Mouse (Mus musculus): Measurements from ENCODE around the gene 3110009E18Rik. TPM values are rescaled to one million over a fixed set of nuclear protein-coding genes. Genes with fewer than 3 reads are reported as not detected.
"Not testable (repeated sequence)": the region's sequence is repeated elsewhere in the genome, so short reads cannot be mapped to it uniquely, and the experiment has no call there.

3110009E18Rik gene
- polyA plus RNA-seq, 1 experiment from 2014 or later, result 12.5 TPM

- 57% methylated on average over 13 of the region's 13 CpGs for WGBS
- no peak overlapping the region for H3K27ac ChIP-seq (ENCODE audit: low read length)
- no peak overlapping the region for H3K9ac ChIP-seq (replicated peaks; ENCODE audit: low read depth)
- DNase-seq (ENCODE audit: low spot score) (no peak), ATAC-seq (no peak)
- H3K9me3 ChIP-seq (ENCODE audit: low read length), result no peaks in the 10 kb centered on the region
- H3K4me1 ChIP-seq (ENCODE audit: insufficient read depth, low read depth, low read length), result no peaks in the 10 kb centered on the region
- TF ChIP-seq EP300 (IDR thresholded peaks at IDR 0.05), result no peak
- TF ChIP-seq CTCF (IDR thresholded peaks at IDR 0.05), result no peak
- H3K27me3 ChIP-seq (replicated peaks; ENCODE audit: insufficient read depth, low read length), result no peaks in the 10 kb centered on the region
- H3K4me2 ChIP-seq (replicated peaks; ENCODE audit: low read depth, low read length), result no peak overlapping the region
- no peak overlapping the region for H3K4me3 ChIP-seq (ENCODE audit: low read depth, low read length)
- H3K36me3 ChIP-seq (ENCODE audit: insufficient read depth, low read length), result no peaks in the 10 kb centered on the region
Measured at GRCm38 (mm10) chr1:120086644-120087043, 34.3 kb upstream of the 3110009E18Rik start.

- H3K4me2 ChIP-seq (replicated peaks; ENCODE audit: low read depth, low read length), result no peak overlapping the region
- H3K4me3 ChIP-seq (ENCODE audit: low read depth, low read length), result no peak overlapping the region
- no peaks in the 10 kb centered on the region for H3K4me1 ChIP-seq (ENCODE audit: insufficient read depth, low read depth, low read length)
- no peak overlapping the region for H3K9ac ChIP-seq (replicated peaks; ENCODE audit: low read depth)
- DNase-seq (ENCODE audit: low spot score), result no peak
- H3K27me3 ChIP-seq (replicated peaks; ENCODE audit: insufficient read depth, low read length), result no peaks in the 10 kb centered on the region
- TF ChIP-seq EP300 (IDR thresholded peaks at IDR 0.05) (no peak), CTCF (IDR thresholded peaks at IDR 0.05) (no peak)
- H3K9me3 ChIP-seq (ENCODE audit: low read length), result no peaks in the 10 kb centered on the region
- no peak for ATAC-seq
- no peak overlapping the region for H3K27ac ChIP-seq (ENCODE audit: low read length)
- 30% methylated on average over 4 of the region's 5 CpGs for WGBS
- no peaks in the 10 kb centered on the region for H3K36me3 ChIP-seq (ENCODE audit: insufficient read depth, low read length)
Measured at GRCm38 (mm10) chr1:120089180-120089579, 31.8 kb upstream of the 3110009E18Rik start.

GRCm38 (mm10) chr1:120090880-120091570, 30.0 kb upstream of the 3110009E18Rik start:
- Histone ChIP-seq H3K9me3 (ENCODE audit: low read length) (no peaks in the 10 kb centered on the region), H3K4me2 (replicated peaks; ENCODE audit: low read depth, low read length) (no peak overlapping the region), H3K27me3 (replicated peaks; ENCODE audit: insufficient read depth, low read length) (no peaks in the 10 kb centered on the region), H3K27ac (ENCODE audit: low read length) (no peak overlapping the region), H3K4me3 (ENCODE audit: low read depth, low read length) (no peak overlapping the region), H3K9ac (replicated peaks; ENCODE audit: low read depth) (no peak overlapping the region), H3K36me3 (ENCODE audit: insufficient read depth, low read length) (no peaks in the 10 kb centered on the region), H3K4me1 (ENCODE audit: insufficient read depth, low read depth, low read length) (no peaks in the 10 kb centered on the region)
- WGBS, result 86% methylated on average over 8 of the region's 8 CpGs
- DNase-seq (ENCODE audit: low spot score), result no peak
- TF ChIP-seq CTCF (IDR thresholded peaks at IDR 0.05), result no peak
- TF ChIP-seq EP300 (IDR thresholded peaks at IDR 0.05), result no peak
- ATAC-seq, result no peak

- not testable (repeated sequence) for H3K9me3 ChIP-seq (ENCODE audit: low read length); H3K4me2 ChIP-seq (replicated peaks; ENCODE audit: low read depth, low read length); H3K27ac ChIP-seq (ENCODE audit: low read length); H3K9ac ChIP-seq (replicated peaks; ENCODE audit: low read depth); H3K27me3 ChIP-seq (replicated peaks; ENCODE audit: insufficient read depth, low read length); H3K4me3 ChIP-seq (ENCODE audit: low read depth, low read length); H3K36me3 ChIP-seq (ENCODE audit: insufficient read depth, low read length); H3K4me1 ChIP-seq (ENCODE audit: insufficient read depth, low read depth, low read length)
- DNase-seq (ENCODE audit: low spot score) (peak; percentile 83), ATAC-seq (peak; percentile 74)
- WGBS, result 52% methylated on average over 11 of the region's 14 CpGs
- peak; percentile 96 for TF ChIP-seq CTCF (IDR thresholded peaks at IDR 0.05)
Measured at GRCm38 (mm10) chr1:120093482-120094134, 27.4 kb upstream of the 3110009E18Rik start.

GRCm38 (mm10) chr1:120094920-120095319, 26.1 kb upstream of the 3110009E18Rik start:
- no peak overlapping the region for H3K4me3 ChIP-seq (ENCODE audit: low read depth, low read length)
- no peak for TF ChIP-seq CTCF (IDR thresholded peaks at IDR 0.05)
- no peak for TF ChIP-seq EP300 (IDR thresholded peaks at IDR 0.05)
- H3K4me2 ChIP-seq (replicated peaks; ENCODE audit: low read depth, low read length), result no peak overlapping the region
- H3K9ac ChIP-seq (replicated peaks; ENCODE audit: low read depth), result no peak overlapping the region
- DNase-seq (ENCODE audit: low spot score) (no peak), ATAC-seq (no peak)
- H3K27ac ChIP-seq (ENCODE audit: low read length), result no peak overlapping the region
- WGBS, result 66% methylated on average over 3 of the region's 3 CpGs
- no peaks in the 10 kb centered on the region for H3K9me3 ChIP-seq (ENCODE audit: low read length)
- H3K36me3 ChIP-seq (ENCODE audit: insufficient read depth, low read length), result no peaks in the 10 kb centered on the region
- no peaks in the 10 kb centered on the region for H3K4me1 ChIP-seq (ENCODE audit: insufficient read depth, low read depth, low read length)
- H3K27me3 ChIP-seq (replicated peaks; ENCODE audit: insufficient read depth, low read length), result no peaks in the 10 kb centered on the region

GRCm38 (mm10) chr1:120098327-120098726, 22.7 kb upstream of the 3110009E18Rik start:
- no peak overlapping the region for H3K9ac ChIP-seq (replicated peaks; ENCODE audit: low read depth)
- 8% methylated on average over 7 of the region's 7 CpGs for WGBS
- H3K4me1 ChIP-seq (ENCODE audit: insufficient read depth, low read depth, low read length), result no peaks in the 10 kb centered on the region
- TF ChIP-seq CTCF (IDR thresholded peaks at IDR 0.05) (peak; percentile 81), EP300 (IDR thresholded peaks at IDR 0.05) (no peak)
- ATAC-seq, result no peak
- H3K36me3 ChIP-seq (ENCODE audit: insufficient read depth, low read length), result no peaks in the 10 kb centered on the region
- H3K9me3 ChIP-seq (ENCODE audit: low read length), result no peaks in the 10 kb centered on the region
- no peaks in the 10 kb centered on the region for H3K27me3 ChIP-seq (replicated peaks; ENCODE audit: insufficient read depth, low read length)
- no peak overlapping the region for H3K4me2 ChIP-seq (replicated peaks; ENCODE audit: low read depth, low read length)
- H3K4me3 ChIP-seq (ENCODE audit: low read depth, low read length), result no peak overlapping the region
- peak; percentile 78 for DNase-seq (ENCODE audit: low spot score)
- H3K27ac ChIP-seq (ENCODE audit: low read length), result no peak overlapping the region

Measured in lung, postnatal 0 days (tissue).